Mouse (Mus musculus) layer of hippocampus, postnatal 36 days (tissue): ENCODE results near the gene Smarcd3. TPM values are rescaled to one million over a fixed set of nuclear protein-coding genes. Genes with fewer than 3 reads are reported as not detected.
"Not testable (repeated sequence)": the region's sequence is repeated elsewhere in the genome, so short reads cannot be mapped to it uniquely, and the experiment has no call there.

Experiments
- DNase-seq, 2 experiments: peaks; one replicate each; pipeline ENCODE4 v3.0.0; 2022
- total RNA-seq, 2 experiments: library from RNA; stranded (reverse); gene quantifications; 2 replicates each; pipeline ENCODE4 v1.2.3; 2021

The Smarcd3 gene
- total RNA-seq, 2 experiments from 2014 or later: 88.0 to 89.8 TPM

DNA sequence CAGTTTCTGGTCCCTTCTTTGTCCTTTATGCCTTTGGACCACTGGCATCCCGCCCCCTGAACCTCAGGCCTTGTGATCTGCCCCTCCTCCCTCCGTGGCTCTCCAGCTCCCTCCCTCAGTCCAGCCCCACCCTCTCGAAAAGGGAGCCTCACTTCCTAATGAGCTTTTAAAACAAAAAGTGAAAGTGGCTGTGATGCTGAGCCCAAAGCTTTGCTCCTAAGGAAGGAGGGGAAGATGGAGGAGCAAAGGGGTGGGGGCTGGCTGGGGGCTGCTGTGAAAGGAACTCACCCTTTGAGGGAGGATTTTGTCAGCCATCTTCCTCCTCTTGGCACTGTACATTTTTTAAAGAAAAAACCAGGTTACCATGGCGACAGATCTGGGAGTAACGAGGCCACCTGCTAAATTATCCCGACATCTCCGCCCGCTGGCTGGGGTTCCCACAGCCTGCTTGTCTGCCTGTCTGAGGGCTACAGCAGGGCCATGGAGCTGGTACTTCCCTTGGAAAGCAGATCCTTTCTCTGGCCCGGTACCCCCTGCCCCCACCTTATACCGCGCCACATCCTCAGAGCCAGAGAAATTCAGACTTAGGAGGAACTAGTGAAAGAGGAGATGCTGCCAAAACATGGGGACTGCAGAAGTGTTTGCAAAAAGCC, 27.6 kb downstream of the Smarcd3 start:
- peak; percentile 74 to 75 for DNase-seq

DNA sequence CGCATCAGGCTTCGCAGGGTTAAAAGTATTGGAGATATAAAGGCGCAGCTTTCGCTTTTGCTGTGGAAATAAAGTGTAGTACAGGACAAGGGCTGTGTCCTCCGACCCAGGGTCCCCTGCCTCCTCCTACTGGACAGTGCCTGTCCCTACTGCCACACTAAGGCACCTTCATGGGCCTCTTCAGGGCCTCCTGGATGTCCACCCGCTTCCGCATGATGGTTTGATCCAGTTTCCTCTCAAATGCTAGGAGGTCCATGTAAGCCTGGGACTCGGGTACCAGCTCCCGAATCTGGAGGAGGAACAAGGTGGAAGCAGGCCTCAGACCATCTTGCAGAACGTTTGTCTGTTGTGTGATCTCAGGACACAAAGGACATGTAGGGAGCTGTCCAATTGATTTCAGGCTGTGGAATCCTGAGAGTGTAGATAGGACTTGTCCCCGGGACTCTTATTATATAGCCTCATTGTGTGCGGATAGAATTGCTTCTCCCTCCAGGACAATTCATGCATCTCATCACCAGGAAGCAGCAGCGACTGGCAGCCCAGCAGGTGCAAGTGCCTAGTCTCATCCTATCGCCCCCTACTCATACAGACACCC, 28.3 kb downstream of the Smarcd3 start:
- DNase-seq: no peak

DNA sequence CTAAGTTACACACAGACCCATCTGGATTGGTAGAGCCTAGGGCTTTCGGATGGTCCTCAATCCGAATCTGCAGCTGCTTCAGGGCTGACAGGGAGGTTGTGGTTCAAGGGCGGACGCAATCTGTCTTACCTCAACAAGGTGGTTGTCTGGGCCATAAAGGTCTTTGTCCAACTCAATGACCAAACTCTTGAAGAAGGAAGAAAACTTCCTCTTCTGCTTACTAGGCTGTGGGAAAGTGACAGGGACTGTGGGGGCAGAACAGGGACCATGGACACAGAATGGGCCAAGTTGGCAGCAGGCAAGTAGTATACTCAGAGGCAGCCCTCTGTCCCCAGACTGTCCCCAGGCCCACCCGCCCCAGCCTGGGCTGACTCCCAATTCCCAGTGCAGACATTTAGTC, 28.9 kb downstream of the Smarcd3 start:
- DNase-seq: no peak

DNA sequence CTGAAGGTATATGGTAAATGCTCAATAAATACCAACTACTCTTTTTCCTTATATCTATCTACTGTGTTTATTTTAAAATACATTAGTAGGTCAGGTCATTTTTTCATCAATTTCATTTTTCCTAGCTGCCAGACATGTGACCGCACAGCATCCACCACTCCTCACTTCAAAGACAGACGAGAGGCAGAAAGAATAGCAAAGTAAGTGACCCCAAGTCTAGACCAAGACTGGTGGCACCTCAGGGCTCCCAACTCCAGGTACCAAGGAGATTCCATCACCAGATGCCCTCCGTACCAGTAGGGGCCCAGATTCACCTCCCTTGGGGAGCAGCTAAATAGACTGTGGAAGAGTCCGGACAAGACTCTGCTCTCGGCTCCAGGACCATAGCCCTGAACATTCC, 29.9 kb downstream of the Smarcd3 start:
- no peak for DNase-seq

DNA sequence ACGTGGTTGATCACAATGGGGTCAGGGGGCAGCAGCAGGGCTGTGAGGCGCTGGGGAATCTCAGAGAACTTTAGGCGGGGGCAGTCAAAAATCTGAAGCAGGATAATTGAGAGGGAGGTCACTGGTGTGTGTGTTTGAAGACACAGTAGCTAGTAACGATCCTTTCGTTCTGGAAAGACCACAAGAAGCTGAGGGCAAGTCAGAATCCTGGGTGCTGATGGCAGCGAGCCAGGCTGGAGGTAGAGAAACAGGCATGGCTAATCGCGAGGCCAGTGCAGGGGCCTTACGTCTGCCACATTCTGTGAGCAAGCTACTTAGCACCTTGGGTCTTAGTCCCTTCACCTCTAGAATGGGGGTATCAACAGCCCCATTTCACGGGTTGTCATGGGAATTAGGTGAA, 30.3 kb downstream of the Smarcd3 start:
- no peak for DNase-seq

DNA sequence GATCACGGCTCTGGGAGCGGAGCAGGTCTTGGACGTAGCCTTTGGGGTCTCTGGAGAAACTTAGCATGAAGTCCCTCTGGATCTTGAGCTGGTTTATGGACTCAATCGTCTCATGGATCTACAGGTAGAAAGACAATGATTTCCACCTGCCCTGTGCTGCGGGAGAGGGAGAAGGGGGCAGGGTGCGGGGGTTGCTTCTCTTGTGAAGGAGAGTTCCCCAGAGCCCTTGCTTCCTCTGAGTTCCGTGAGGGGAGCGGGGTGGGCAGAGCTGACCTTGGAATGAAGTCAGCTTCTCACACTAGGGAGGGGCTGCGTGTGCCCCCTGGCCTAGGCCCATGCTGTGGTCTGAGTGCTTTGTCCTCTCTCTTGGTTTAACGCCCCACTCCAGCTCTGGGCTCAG, 31.0 kb downstream of the Smarcd3 start:
- no peak for DNase-seq

DNA sequence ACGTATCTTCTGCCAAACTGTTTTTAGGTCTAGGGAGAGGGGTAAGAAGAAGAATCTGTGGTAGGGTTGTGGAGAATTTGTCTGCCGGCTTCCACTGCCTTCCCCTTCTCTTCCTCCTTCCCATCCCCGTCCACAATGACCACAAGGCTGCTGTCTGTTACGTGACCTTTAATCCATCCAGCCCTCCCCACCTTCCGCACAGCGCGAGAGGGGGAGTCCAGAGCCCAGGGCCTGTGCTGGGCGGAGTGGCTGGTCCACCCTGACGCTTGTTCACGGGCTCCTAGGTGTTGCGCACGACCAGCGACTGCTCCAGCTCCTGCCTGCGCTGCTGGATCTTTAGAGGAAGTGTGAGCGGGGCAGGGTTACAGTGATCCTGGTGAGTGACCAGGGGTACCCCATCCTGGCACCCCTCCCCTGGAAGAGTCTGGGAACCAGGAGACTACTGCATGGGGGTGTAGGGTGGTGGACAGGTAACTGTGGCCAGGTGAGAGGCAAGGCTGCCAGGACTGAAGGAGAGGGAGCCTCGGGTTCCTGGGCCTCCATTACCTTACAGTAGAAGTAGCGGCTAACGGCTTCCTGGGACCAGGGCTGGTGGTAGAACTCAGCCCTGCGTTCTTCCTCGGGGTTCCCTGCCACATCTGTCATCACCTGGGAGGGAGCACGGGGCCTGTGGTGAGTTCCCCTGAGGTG, 31.6 kb downstream of the Smarcd3 start:
- no peak for DNase-seq

DNA sequence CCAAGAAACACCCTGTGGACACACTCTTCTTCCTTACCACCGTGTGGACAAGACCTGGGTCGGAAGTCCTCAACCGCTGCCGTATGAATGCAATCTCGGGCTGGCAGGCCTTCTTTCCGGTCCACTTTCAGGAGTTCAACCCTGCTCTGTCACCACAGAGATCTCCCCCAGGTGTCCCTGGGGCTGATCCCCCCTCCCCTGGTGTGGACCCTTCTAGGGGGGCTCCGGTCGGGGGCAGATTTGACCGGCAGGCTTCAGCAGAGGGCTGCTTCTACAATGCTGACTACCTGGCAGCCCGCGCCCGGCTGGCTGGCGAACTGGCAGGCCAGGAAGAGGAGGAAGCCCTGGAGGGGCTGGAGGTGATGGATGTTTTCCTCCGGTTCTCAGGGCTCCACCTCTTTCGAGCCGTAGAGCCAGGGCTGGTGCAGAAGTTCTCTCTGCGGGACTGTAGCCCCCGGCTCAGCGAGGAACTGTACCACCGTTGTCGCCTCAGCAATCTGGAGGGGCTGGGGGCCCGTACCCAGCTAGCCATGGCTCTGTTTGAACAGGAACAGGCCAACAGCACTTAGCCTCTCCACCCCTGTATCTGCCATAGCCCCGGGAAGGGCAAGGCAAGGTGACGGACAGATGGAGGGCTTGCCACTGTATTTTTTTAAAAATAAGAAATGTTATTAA, 32.3 kb downstream of the Smarcd3 start:
- no peak for DNase-seq

DNA sequence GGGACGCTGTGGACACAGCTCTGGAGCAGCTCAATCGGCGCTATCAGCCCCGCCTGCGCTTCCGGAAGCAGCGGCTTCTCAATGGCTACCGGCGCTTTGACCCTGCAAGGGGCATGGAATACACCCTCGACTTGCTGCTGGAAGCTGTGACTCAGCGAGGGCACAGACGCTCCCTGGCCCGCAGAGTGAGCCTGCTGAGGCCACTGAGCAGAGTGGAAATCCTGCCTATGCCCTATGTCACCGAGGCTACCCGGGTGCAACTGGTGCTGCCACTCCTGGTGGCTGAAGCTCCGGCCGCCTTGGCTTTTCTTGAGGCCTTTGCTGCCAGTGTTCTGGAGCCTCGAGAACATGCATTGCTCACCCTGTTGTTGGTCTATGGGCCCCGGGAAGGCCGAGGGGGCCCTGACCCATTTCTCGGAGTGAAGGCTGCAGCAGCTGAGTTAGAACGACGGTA, 32.9 kb downstream of the Smarcd3 start:
- DNase-seq: no peak

DNA sequence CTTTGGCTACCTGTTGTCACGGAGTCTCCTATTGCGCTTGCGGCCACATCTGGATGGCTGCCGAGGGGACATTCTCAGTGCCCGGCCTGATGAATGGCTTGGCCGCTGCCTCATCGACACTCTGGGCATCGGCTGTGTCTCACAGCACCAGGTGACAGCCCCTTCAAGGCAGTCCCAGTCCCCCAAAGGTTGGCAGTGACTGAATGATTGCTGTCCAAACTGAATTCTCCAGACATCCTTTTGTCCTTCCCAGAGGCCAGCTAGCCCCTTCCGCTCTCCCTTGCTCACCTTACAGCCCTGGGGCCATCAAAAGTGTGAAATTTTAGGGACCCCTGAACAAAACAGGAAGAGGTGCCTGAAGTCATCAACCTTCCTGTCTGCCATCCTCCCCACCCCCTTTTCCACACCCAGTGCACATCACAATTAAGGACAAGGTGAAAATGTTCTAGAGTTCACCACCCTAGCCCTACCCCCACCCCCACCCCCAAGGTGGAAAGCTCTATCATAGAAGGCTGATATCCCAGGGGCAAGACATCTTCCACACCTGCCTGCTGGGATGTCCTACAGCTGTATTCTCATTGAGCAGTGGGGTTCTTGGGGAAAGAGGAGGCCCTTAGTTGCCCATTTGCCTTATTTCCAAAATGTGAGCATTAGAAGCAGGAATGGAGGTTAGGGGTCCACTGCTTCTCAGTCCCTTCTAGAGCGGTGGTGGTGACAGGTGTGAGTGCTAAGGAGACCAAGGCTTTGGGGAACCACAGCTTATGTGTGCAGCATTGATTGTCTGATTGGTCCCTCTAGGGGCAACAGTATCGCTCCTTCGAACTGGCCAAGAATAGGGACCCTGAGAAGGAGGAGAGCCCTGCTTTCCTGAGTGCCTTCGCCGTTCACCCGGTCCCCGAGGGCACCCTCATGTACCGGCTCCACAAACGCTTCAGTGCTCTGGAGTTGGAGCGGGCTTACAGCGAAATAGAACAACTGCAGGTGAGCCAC, 34.4 kb downstream of the Smarcd3 start:
- DNase-seq: no peak

DNA sequence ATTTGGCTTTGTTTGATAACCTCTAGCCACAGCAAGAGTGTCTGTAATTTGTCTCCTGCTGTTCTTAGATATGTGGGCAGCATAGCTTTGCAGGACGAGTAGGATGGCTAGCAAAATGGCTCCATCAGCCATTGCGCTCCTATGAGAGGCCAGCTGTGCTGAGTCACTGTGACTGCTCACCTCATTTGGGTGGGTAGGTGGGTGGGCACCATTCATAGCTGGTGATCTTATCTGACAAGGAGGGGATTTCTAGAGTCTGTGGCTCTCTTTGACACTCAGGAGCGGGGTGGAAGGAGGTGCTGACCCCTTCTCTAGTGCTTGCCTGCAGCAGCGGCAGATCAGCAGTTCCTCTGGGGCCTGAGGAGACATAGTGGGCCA, 37.0 kb downstream of the Smarcd3 start:
- DNase-seq: no peak

DNA sequence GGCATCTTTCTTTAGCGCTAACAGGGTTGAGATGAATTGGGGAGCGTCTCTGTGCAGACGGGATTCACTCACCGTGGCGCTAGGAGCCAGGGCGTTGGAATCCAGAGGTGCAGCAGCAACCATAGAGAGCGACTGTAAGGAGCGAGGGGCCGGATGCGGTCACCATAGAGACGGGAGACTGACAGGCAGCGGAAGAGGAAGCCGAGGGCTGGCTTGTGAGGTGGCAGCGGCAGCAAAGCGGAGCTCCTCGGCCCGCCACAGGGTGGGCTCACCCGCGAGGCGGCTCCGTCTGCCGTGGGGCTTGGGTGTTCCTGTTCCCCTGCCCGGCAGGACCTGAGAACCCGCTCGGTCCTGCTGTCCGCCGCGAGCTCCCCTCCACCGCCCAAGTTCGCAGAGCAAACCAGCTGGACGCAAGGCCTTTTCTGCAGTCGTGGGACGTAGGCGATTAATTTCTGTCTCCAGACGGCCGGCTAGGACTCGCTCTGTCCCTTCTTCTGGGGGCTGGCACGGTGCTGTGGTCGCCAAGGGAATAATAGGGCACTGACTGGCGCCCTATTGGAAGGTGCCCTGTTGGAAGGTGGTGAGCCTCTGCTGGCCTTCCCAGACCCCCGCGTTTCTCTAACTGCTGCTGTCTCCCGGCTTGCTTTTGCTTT, 37.5 kb downstream of the Smarcd3 start, which contains the start of gene Chpf2:
Gene Chpf2, plus strand, starts transcription at position 195 of the 653 bp plus-strand sequence.
- peak; percentile 80 to 85 for DNase-seq

DNA sequence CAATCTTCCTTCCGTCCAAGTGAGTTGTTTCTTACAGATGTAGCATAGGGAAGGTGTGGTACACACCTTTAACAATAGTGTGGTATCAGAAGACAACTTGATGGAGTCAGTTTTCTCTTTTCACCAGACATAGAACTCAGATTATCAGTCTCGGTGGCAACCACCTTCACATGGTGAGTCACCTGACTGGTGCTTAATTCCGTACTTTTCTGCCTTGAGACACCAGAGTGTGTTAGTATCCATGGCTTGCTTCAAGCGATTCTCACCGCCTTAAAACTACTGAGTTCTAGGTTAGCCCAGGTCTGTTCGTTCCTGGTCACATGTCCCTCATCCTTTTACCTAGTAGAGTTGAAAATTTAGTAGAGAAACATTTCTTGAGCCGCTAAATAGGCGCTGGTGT, 38.1 kb downstream of the Smarcd3 start:
- DNase-seq: no peak

DNA sequence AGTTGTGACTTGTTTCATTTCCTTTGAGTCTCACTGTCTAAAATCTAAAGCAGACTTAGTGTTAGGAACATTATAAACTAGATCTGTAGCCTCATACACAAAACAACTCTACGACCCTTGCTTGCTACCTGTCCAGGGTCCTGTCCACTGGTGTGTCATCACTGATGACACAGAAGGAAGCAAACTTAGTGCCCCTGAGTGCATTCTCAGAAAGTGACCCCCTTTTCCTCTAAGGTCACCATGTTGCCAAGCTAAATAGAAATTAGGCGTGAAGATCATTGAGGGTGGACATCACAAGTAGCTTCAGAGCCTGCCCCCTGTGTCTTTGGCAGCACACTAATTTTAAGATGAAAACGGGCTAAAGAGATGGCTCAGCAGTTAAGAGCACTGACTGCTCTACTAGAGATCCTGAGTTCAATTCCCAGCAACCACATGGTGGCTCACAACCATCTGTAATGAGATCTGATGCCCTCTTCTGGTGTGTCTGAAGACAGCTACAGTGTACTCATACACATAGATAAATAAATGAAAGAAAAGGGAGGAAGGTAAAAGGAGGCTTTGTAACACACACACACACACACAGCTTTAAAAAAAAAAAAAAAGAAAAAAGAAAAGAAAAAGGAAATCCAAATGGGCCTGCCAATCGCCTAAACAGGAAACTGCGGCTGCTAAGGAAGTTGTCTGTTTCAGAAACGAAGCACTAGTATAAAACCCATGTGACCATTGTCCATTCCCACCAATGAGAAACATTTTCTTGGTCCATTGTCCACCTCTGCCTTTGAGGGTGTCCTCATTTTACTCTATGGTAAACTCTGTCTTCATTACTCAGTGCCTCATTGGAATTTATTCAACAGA, 45.9 kb downstream of the Smarcd3 start:
- no peak for DNase-seq

DNA sequence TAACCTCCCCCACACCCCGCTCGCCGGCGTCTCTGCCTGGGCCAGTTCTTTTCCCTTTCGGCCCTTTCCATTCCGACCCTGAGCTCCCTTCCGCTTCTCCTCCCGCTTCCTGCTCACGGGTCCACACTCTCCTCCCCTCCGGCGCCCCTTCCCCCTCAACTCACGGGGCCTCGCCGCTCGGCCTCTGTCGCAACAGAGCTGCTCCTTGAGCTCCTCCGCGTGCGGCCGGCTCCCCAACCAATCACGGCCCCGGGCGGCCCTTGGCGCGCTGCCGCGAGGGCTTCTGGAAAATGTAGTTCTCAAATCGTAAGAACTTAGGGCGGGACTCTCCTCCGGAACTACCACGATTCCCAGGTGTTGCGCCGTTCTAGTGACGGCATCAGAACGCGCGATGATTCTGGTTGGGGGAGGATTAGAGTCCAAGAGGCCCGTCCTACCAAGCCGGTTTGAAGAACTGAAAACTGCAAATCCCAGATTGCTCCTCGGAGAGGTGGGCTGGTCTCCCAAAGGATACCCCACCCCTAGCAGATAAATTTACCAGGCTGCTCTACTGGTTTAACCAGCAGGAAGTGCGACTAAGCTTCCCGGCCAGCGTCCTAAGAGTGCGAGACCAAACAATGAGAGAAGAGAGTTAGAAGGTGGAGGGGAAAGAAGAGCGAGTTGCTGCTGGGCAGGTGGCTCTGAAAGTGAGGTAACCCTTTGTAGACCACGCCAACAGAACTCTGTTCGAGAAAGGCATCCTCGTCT, 46.9 kb downstream of the Smarcd3 start, which contains the start of gene Abcf2:
Gene Abcf2, minus strand, starts transcription at position 285 of the 747 bp plus-strand sequence.
- peak; percentile 100 for DNase-seq

DNA sequence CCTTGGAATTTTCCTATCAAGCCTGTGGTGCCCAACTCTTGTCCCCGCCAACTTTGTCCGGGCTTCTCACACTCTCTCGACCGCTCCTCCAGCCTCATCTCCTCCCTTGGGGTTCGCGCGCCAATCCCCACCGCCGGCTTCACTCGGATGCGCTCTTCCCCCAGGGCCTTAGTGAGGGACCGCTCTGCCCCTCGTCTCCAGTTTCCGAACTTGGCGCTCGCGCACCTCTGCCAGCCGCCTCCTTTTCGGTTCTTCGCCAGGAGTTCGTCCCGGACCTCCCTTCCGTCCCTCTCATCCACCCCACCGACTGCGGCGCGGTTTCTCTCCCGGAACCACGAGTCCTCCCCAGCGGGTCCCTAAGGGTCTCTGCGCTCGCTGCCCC, 47.4 kb downstream of the Smarcd3 start:
- DNase-seq: no peak

DNA sequence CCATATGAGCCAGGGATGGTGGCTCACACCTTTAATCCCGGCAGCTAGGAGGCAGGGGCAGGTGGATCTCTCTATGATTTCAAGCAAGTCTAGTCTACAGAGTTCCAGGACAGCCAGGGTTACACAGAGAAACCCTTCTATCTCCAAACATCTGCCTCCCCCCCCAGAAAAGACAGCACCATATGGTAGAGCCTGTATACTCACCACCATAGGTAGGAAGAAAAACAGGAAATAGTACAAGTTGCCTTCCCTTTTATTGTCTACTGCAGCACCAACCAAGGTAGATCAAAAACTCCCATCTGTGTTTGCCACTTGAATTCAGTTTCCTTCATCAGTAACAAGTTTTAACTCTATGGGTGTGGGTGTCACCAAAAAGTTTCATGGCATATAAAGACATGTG, 48.3 kb downstream of the Smarcd3 start:
- DNase-seq: no peak

DNA sequence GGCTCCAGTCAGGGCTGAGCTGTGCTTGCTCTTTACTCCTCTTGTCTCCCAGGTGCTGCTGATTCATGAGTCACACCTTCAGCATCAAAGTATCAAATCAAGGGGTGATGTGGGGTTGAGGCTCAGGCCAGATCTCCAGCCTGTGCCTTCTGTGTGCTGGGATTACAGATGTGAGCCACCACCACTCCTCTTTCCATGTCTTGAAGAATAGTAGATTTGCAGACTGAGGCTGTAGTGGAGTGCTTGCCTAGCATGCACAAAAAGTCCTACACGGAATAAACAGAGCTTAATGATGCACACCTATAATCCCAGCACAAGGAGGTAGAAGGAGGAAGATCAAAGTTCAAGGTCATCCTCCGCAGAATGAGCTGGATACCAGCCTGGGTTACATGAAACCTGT, 67.5 kb downstream of the Smarcd3 start, which contains the start of gene 4931409K22Rik:
Gene 4931409K22Rik, minus strand, starts transcription at position 101 of the 400 bp plus-strand sequence.
- no peak for DNase-seq

DNA sequence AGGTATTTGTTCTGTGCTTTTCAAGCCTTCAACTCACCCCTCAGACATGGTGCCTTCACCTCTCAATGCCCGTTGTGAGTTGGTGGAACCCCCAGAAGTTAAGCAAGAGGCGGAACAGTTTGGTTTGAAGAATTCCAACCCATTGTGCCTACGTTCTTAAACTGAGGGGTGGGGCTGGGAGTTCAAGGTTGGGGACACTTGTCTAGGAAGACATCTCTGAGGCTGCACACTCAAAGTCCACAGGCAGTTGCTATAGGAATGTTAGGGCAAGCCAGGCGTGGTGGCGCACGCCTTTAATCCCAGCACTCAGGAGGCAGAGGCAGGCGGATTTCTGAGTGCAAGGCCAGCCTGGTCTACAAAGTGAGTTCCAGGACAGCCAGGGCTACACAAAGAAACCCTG, 68.9 kb downstream of the Smarcd3 start:
- DNase-seq: not testable (repeated sequence)
